Mouse (Mus musculus) C2C12 (cell line): Measurements from ENCODE around the gene Zfp335.

Experiments
- CEBPB ChIP-seq: IDR thresholded peaks from one replicate; pipeline ENCODE4 v1.6.1; 2011; ENCODE audit warnings: low read depth, mild to moderate bottlenecking, control low read depth, moderate library complexity
- CTCF ChIP-seq: IDR thresholded peaks from one replicate; pipeline ENCODE4 v1.5.1; 2011; ENCODE audit not compliant: control insufficient read depth, insufficient read depth, insufficient read length
- FOSL1 ChIP-seq: IDR thresholded peaks from one replicate; pipeline ENCODE4 v1.8.0; 2011; ENCODE audit warnings: mild to moderate bottlenecking, low read length; ENCODE audit not compliant: poor library complexity, insufficient read depth, severe bottlenecking
- MAX ChIP-seq: IDR thresholded peaks from one replicate; pipeline ENCODE4 v1.6.1; 2011; ENCODE audit warnings: mild to moderate bottlenecking, control low read depth
- MYOD1 ChIP-seq: IDR thresholded peaks from one replicate; pipeline ENCODE4 v1.6.1; 2011; ENCODE audit warnings: low read depth; ENCODE audit not compliant: control insufficient read depth, insufficient read length
- MYOG ChIP-seq: IDR thresholded peaks from one replicate; pipeline ENCODE4 v1.6.1; 2011; ENCODE audit not compliant: control insufficient read depth, insufficient read length; ENCODE audit errors: extremely low read depth
- USF1 ChIP-seq: IDR thresholded peaks from one replicate; pipeline ENCODE4 v1.6.1; 2011; ENCODE audit warnings: low read depth, mild to moderate bottlenecking, control low read depth, moderate library complexity

DNA sequence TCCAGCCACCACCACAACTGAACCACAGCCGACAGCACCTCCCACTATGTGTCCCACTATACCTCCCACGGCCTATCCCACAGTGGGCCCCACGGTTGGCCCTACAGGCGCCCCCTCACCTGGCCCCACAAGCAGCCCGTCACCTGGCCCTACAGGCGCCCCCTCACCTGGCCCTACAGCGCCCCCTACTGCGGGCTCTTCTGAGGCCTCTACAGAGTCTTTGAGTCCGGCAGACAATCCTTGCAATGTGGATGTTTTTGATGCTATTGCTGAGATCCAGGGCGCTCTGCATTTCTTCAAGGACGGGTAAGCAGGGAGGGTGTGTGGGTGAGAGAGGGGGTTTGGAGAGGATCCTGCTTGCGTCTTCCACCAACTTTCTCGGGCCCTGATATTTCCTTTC, 40.9 kb upstream of the Zfp335 start:
- TF ChIP-seq CTCF (no peak), MYOD1 (no peak), MAX (no peak), USF1 (no peak), CEBPB (no peak), FOSL1 (no peak), MYOG (no peak)
